Mouse (Mus musculus): ENCODE results near the gene Chd9. TPM values are rescaled to one million over a fixed set of nuclear protein-coding genes. Genes with fewer than 3 reads are reported as not detected.

The Chd9 gene
- polyA plus RNA-seq, 1 experiment from 2014 or later, result 34.2 TPM

GRCm38 (mm10) chr8:90943770-90944169 is 115.6 kb downstream of the Chd9 start:
- Histone ChIP-seq H3K27me3 (replicated peaks; ENCODE audit: low read depth, poor library complexity, severe bottlenecking) (no peaks in the 10 kb centered on the region), H3K27ac (replicated peaks) (no peak overlapping the region), H3K9me3 (no peaks in the 10 kb centered on the region), H3K4me1 (no peaks in the 10 kb centered on the region), H3K4me3 (no peak overlapping the region), H3K36me3 (replicated peaks) (no peaks in the 10 kb centered on the region)
- 86% methylated on average over 4 of the region's 4 CpGs for WGBS
- no peak for DNase-seq (ENCODE audit: low spot score)

GRCm38 (mm10) chr8:90954802-90955760 is 126.9 kb downstream of the Chd9 start:
- 2% methylated on average over 21 of the region's 21 CpGs for WGBS

GRCm38 (mm10) chr8:90955761-90956136 is 127.6 kb downstream of the Chd9 start:
- peak overlapping the region; percentile 64 for H3K4me3 ChIP-seq
- no peaks in the 10 kb centered on the region for H3K9me3 ChIP-seq
- H3K27me3 ChIP-seq (replicated peaks; ENCODE audit: low read depth, poor library complexity, severe bottlenecking), result no peaks in the 10 kb centered on the region
- H3K27ac ChIP-seq (replicated peaks), result peak overlapping the region; percentile 96
- peaks cover 18% of the 10 kb centered on the region for H3K36me3 ChIP-seq (replicated peaks)
- H3K4me1 ChIP-seq, result peaks cover 48% of the 10 kb centered on the region
- no peak for DNase-seq (ENCODE audit: low spot score)

More at GRCm38 (mm10) chr8:90954802-90955760, 126.9 kb downstream of the Chd9 start:
- H3K4me1 ChIP-seq, result peaks cover 46% of the 10 kb centered on the region
- H3K27ac ChIP-seq (replicated peaks), result peak overlapping the region; percentile 96
- peaks cover 12% of the 10 kb centered on the region for H3K36me3 ChIP-seq (replicated peaks)
- H3K9me3 ChIP-seq, result no peaks in the 10 kb centered on the region
- peak; percentile 89 for DNase-seq (ENCODE audit: low spot score)
- no peaks in the 10 kb centered on the region for H3K27me3 ChIP-seq (replicated peaks; ENCODE audit: low read depth, poor library complexity, severe bottlenecking)
- peak overlapping the region; percentile 64 for H3K4me3 ChIP-seq

GRCm38 (mm10) chr8:90956390-90956789 is 128.2 kb downstream of the Chd9 start:
- Histone ChIP-seq H3K4me1 (peaks cover 51% of the 10 kb centered on the region), H3K27ac (replicated peaks) (peak overlapping the region; percentile 96), H3K27me3 (replicated peaks; ENCODE audit: low read depth, poor library complexity, severe bottlenecking) (no peaks in the 10 kb centered on the region), H3K4me3 (peak overlapping the region; percentile 64), H3K9me3 (no peaks in the 10 kb centered on the region), H3K36me3 (replicated peaks) (peaks cover 19% of the 10 kb centered on the region)
- 67% methylated on average over 9 of the region's 9 CpGs for WGBS
- peak; percentile 9 for DNase-seq (ENCODE audit: low spot score)

GRCm38 (mm10) chr8:90957711-90958110 is 129.6 kb downstream of the Chd9 start:
- no peak for DNase-seq (ENCODE audit: low spot score)
- H3K27ac ChIP-seq (replicated peaks), result no peak overlapping the region
- H3K27me3 ChIP-seq (replicated peaks; ENCODE audit: low read depth, poor library complexity, severe bottlenecking), result no peaks in the 10 kb centered on the region
- peak overlapping the region; percentile 64; the same call in 1 of the 2 replicates for H3K4me3 ChIP-seq
- peaks cover 53% of the 10 kb centered on the region for H3K4me1 ChIP-seq
- H3K36me3 ChIP-seq (replicated peaks), result peaks cover 19% of the 10 kb centered on the region
- H3K9me3 ChIP-seq, result no peaks in the 10 kb centered on the region

- Histone ChIP-seq H3K36me3 (replicated peaks) (peaks cover 19% of the 10 kb centered on the region), H3K9me3 (no peaks in the 10 kb centered on the region), H3K4me1 (peaks cover 46% of the 10 kb centered on the region), H3K27me3 (replicated peaks; ENCODE audit: low read depth, poor library complexity, severe bottlenecking) (no peaks in the 10 kb centered on the region), H3K4me3 (no peak overlapping the region), H3K27ac (replicated peaks) (no peak overlapping the region)
- DNase-seq (ENCODE audit: low spot score), result no peak
- 85% methylated on average over 4 of the region's 4 CpGs for WGBS
Observed at GRCm38 (mm10) chr8:90959721-90960120, 131.6 kb downstream of the Chd9 start.

GRCm38 (mm10) chr8:90961603-90962002 is 133.5 kb downstream of the Chd9 start:
- no peaks in the 10 kb centered on the region for H3K27me3 ChIP-seq (replicated peaks; ENCODE audit: low read depth, poor library complexity, severe bottlenecking)
- WGBS, result 87% methylated on average over 4 of the region's 4 CpGs
- H3K4me3 ChIP-seq, result no peak overlapping the region
- no peak overlapping the region for H3K27ac ChIP-seq (replicated peaks)
- H3K9me3 ChIP-seq, result no peaks in the 10 kb centered on the region
- no peak for DNase-seq (ENCODE audit: low spot score)
- peaks cover 34% of the 10 kb centered on the region for H3K4me1 ChIP-seq
- H3K36me3 ChIP-seq (replicated peaks), result peaks cover 19% of the 10 kb centered on the region

GRCm38 (mm10) chr8:90964044-90964443 is 135.9 kb downstream of the Chd9 start:
- H3K4me3 ChIP-seq, result no peak overlapping the region
- WGBS, result 92% methylated on average over 2 of the region's 2 CpGs

GRCm38 (mm10) chr8:90965467-90966170 is 137.5 kb downstream of the Chd9 start:
- Histone ChIP-seq H3K4me1 (peaks cover 6% of the 10 kb centered on the region; the same call in 1 of the 2 replicates), H3K36me3 (replicated peaks) (peaks cover 17% of the 10 kb centered on the region), H3K27me3 (replicated peaks; ENCODE audit: low read depth, poor library complexity, severe bottlenecking) (no peaks in the 10 kb centered on the region), H3K4me3 (no peak overlapping the region), H3K27ac (replicated peaks) (no peak overlapping the region), H3K9me3 (no peaks in the 10 kb centered on the region)
- no peak for DNase-seq (ENCODE audit: low spot score)
- WGBS, result 95% methylated on average over 9 of the region's 9 CpGs

More at GRCm38 (mm10) chr8:90964044-90964443, 135.9 kb downstream of the Chd9 start:
- H3K27me3 ChIP-seq (replicated peaks; ENCODE audit: low read depth, poor library complexity, severe bottlenecking), result no peaks in the 10 kb centered on the region
- H3K36me3 ChIP-seq (replicated peaks), result peaks cover 29% of the 10 kb centered on the region
- no peaks in the 10 kb centered on the region for H3K9me3 ChIP-seq
- H3K27ac ChIP-seq (replicated peaks), result no peak overlapping the region
- DNase-seq (ENCODE audit: low spot score), result no peak
- peaks cover 10% of the 10 kb centered on the region for H3K4me1 ChIP-seq

GRCm38 (mm10) chr8:90968307-90968706 is 140.2 kb downstream of the Chd9 start:
- Histone ChIP-seq H3K27me3 (replicated peaks; ENCODE audit: low read depth, poor library complexity, severe bottlenecking) (no peaks in the 10 kb centered on the region), H3K4me3 (no peak overlapping the region), H3K4me1 (no peaks in the 10 kb centered on the region), H3K36me3 (replicated peaks) (peaks cover 21% of the 10 kb centered on the region), H3K9me3 (no peaks in the 10 kb centered on the region), H3K27ac (replicated peaks) (no peak overlapping the region)
- no peak for DNase-seq (ENCODE audit: low spot score)
- 95% methylated on average over 4 of the region's 4 CpGs for WGBS

GRCm38 (mm10) chr8:90976960-90977371 is 148.8 kb downstream of the Chd9 start:
- no peak for DNase-seq (ENCODE audit: low spot score)
- Histone ChIP-seq H3K36me3 (replicated peaks) (peaks cover 84% of the 10 kb centered on the region), H3K9me3 (no peaks in the 10 kb centered on the region), H3K27ac (replicated peaks) (no peak overlapping the region), H3K4me3 (no peak overlapping the region), H3K4me1 (no peaks in the 10 kb centered on the region), H3K27me3 (replicated peaks; ENCODE audit: low read depth, poor library complexity, severe bottlenecking) (no peaks in the 10 kb centered on the region)
- WGBS, result 88% methylated on average over 8 of the region's 8 CpGs

GRCm38 (mm10) chr8:90978720-90979119 is 150.6 kb downstream of the Chd9 start:
- Histone ChIP-seq H3K4me3 (no peak overlapping the region), H3K36me3 (replicated peaks) (peaks cover 91% of the 10 kb centered on the region), H3K9me3 (no peaks in the 10 kb centered on the region), H3K27ac (replicated peaks) (no peak overlapping the region), H3K27me3 (replicated peaks; ENCODE audit: low read depth, poor library complexity, severe bottlenecking) (no peaks in the 10 kb centered on the region), H3K4me1 (no peaks in the 10 kb centered on the region)
- no peak for DNase-seq (ENCODE audit: low spot score)
- 92% methylated on average over 3 of the region's 3 CpGs for WGBS
